Mouse (Mus musculus): ENCODE measurements around the gene Zbtb39. TPM values are rescaled to one million over a fixed set of nuclear protein-coding genes. Genes with fewer than 3 reads are reported as not detected.
A peak's percentile ranks its signal among the peaks of the same experiment; 100 is the strongest.

Gene Zbtb39
- polyA plus RNA-seq, 1 experiment from 2014 or later, result 0.70 TPM

GRCm38 (mm10) chr10:127707721-127708120 is 31.6 kb upstream of the Zbtb39 start:
- Histone ChIP-seq H3K4me2 (ENCODE audit: low read depth, low read length) (no peak overlapping the region), H3K9me3 (replicated peaks; ENCODE audit: control insufficient read depth, low read length) (no peaks in the 10 kb centered on the region), H3K4me1 (ENCODE audit: control insufficient read depth, low read depth, low read length) (peaks cover 3% of the 10 kb centered on the region), H3K36me3 (ENCODE audit: control insufficient read depth, insufficient read depth) (no peaks in the 10 kb centered on the region), H3K27me3 (ENCODE audit: control insufficient read depth, insufficient read depth, low read depth, low read length) (no peaks in the 10 kb centered on the region), H3K9ac (ENCODE audit: low read depth, low read length) (no peak overlapping the region), H3K4me3 (ENCODE audit: low read depth, low read length) (no peak overlapping the region), H3K27ac (ENCODE audit: low read length) (no peak overlapping the region)
- 64% methylated on average over 7 of the region's 7 CpGs for WGBS (ENCODE audit: insufficient replicate concordance)
- ATAC-seq (ENCODE audit: low read depth), result peak; percentile 27; the same call in 1 of the 2 replicates

GRCm38 (mm10) chr10:127708850-127709370 is 30.4 kb upstream of the Zbtb39 start:
- Histone ChIP-seq H3K4me3 (ENCODE audit: low read depth, low read length) (no peak overlapping the region), H3K36me3 (ENCODE audit: control insufficient read depth, insufficient read depth) (no peaks in the 10 kb centered on the region), H3K9me3 (replicated peaks; ENCODE audit: control insufficient read depth, low read length) (no peaks in the 10 kb centered on the region)

DNA sequence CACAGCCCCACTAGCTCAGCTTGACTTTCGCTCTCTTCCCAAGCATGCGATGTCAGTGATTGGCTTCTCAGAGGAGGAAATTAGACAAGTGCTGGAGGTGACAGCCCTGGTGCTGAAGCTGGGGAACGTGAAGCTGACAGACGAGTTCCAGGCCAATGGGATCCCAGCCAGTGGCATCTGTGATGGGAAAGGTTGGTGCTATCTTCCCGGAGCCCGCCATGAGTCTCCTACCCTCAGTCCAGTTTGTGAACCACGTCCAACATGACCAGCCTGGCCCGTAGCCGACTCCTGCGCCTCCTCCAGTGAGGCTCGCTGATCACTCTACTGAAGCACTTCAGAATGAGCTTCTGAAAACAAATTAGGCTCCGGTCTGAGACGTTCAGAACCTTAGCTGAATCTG is 29.0 kb upstream of the Zbtb39 start:
- WGBS (ENCODE audit: insufficient replicate concordance), result 77% methylated on average over 13 of the region's 13 CpGs
- no peak for ATAC-seq (ENCODE audit: low read depth)
- Histone ChIP-seq H3K4me3 (ENCODE audit: low read depth, low read length) (no peak overlapping the region), H3K9ac (ENCODE audit: low read depth, low read length) (no peak overlapping the region), H3K4me2 (ENCODE audit: low read depth, low read length) (no peak overlapping the region), H3K27ac (ENCODE audit: low read length) (no peak overlapping the region), H3K9me3 (replicated peaks; ENCODE audit: control insufficient read depth, low read length) (no peaks in the 10 kb centered on the region), H3K4me1 (ENCODE audit: control insufficient read depth, low read depth, low read length) (peaks cover 3% of the 10 kb centered on the region), H3K27me3 (ENCODE audit: control insufficient read depth, insufficient read depth, low read depth, low read length) (no peaks in the 10 kb centered on the region), H3K36me3 (ENCODE audit: control insufficient read depth, insufficient read depth) (no peaks in the 10 kb centered on the region)

More at GRCm38 (mm10) chr10:127708850-127709370, 30.4 kb upstream of the Zbtb39 start:
- Histone ChIP-seq H3K27ac (ENCODE audit: low read length) (no peak overlapping the region), H3K27me3 (ENCODE audit: control insufficient read depth, insufficient read depth, low read depth, low read length) (no peaks in the 10 kb centered on the region), H3K9ac (ENCODE audit: low read depth, low read length) (no peak overlapping the region), H3K4me2 (ENCODE audit: low read depth, low read length) (no peak overlapping the region), H3K4me1 (ENCODE audit: control insufficient read depth, low read depth, low read length) (peaks cover 3% of the 10 kb centered on the region)
- ATAC-seq (ENCODE audit: low read depth), result no peak
- WGBS (ENCODE audit: insufficient replicate concordance), result 69% methylated on average over 3 of the region's 3 CpGs

GRCm38 (mm10) chr10:127712736-127713135 is 26.6 kb upstream of the Zbtb39 start:
- WGBS (ENCODE audit: insufficient replicate concordance), result 76% methylated on average over 6 of the region's 6 CpGs
- Histone ChIP-seq H3K27ac (ENCODE audit: low read length) (no peak overlapping the region), H3K9me3 (replicated peaks; ENCODE audit: control insufficient read depth, low read length) (no peaks in the 10 kb centered on the region), H3K4me2 (ENCODE audit: low read depth, low read length) (no peak overlapping the region), H3K36me3 (ENCODE audit: control insufficient read depth, insufficient read depth) (no peaks in the 10 kb centered on the region), H3K9ac (ENCODE audit: low read depth, low read length) (no peak overlapping the region), H3K4me3 (ENCODE audit: low read depth, low read length) (no peak overlapping the region), H3K4me1 (ENCODE audit: control insufficient read depth, low read depth, low read length) (no peaks in the 10 kb centered on the region), H3K27me3 (ENCODE audit: control insufficient read depth, insufficient read depth, low read depth, low read length) (no peaks in the 10 kb centered on the region)
- ATAC-seq (ENCODE audit: low read depth), result no peak

- no peak overlapping the region for H3K4me3 ChIP-seq (ENCODE audit: low read depth, low read length)
- H3K9ac ChIP-seq (ENCODE audit: low read depth, low read length), result no peak overlapping the region
- WGBS (ENCODE audit: insufficient replicate concordance), result 25% methylated on average over 20 of the region's 20 CpGs
- no peak overlapping the region for H3K4me2 ChIP-seq (ENCODE audit: low read depth, low read length)
- peaks cover 6% of the 10 kb centered on the region for H3K4me1 ChIP-seq (ENCODE audit: control insufficient read depth, low read depth, low read length)
- H3K36me3 ChIP-seq (ENCODE audit: control insufficient read depth, insufficient read depth), result no peaks in the 10 kb centered on the region
- no peaks in the 10 kb centered on the region for H3K9me3 ChIP-seq (replicated peaks; ENCODE audit: control insufficient read depth, low read length)
- H3K27me3 ChIP-seq (ENCODE audit: control insufficient read depth, insufficient read depth, low read depth, low read length), result peaks cover 29% of the 10 kb centered on the region
- H3K27ac ChIP-seq (ENCODE audit: low read length), result no peak overlapping the region
- no peak for ATAC-seq (ENCODE audit: low read depth)
These were observed 17.5 kb upstream of the Zbtb39 start for GRCm38 (mm10) chr10:127721671-127722418.

- H3K4me3 ChIP-seq (ENCODE audit: low read depth, low read length), result peak within 1 kb of the TSS; percentile 27; the same call in 1 of the 2 replicates
- 64% methylated on average over 3 of the region's 3 CpGs for WGBS (ENCODE audit: insufficient replicate concordance)
- H3K36me3 ChIP-seq (ENCODE audit: control insufficient read depth, insufficient read depth), result no peaks in the 10 kb centered on the region
- H3K27me3 ChIP-seq (ENCODE audit: control insufficient read depth, insufficient read depth, low read depth, low read length), result peaks cover 29% of the 10 kb centered on the region
- peaks cover 22% of the 10 kb centered on the region for H3K4me1 ChIP-seq (ENCODE audit: control insufficient read depth, low read depth, low read length)
- H3K9ac ChIP-seq (ENCODE audit: low read depth, low read length), result no peak within 1 kb of the TSS
- H3K9me3 ChIP-seq (replicated peaks; ENCODE audit: control insufficient read depth, low read length), result no peaks in the 10 kb centered on the region
- H3K4me2 ChIP-seq (ENCODE audit: low read depth, low read length), result peak within 1 kb of the TSS; percentile 30; the same call in 1 of the 2 replicates
- ATAC-seq (ENCODE audit: low read depth), result no peak
- no peak within 1 kb of the TSS for H3K27ac ChIP-seq (ENCODE audit: low read length)
These were observed 15.2 kb upstream of the Zbtb39 start, which contains the start of gene Tac2 for GRCm38 (mm10) chr10:127724178-127724577. TSS of gene Tac2 (plus strand) at chr10:127724478.

DNA sequence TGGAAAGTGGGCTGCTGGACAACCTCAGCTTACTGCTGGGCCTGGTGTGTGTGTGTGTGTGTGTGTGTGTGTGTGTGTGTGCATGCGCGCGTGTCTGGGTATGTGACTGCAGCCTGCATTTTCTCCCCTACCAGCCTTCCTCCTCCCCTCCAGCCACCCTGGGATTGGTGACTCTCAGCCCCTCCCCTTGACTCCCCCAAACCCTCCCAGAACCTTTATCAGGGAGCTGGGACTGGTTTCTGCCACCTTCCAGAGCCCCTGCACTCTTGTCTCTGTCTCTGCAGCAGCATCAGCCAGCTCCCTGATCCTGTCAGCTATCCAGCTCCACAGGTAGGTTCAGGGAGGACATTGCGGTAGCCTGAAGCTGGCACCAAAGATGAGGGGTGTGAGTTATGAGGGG is 14.2 kb upstream of the Zbtb39 start:
- Histone ChIP-seq H3K27me3 (ENCODE audit: control insufficient read depth, insufficient read depth, low read depth, low read length) (peaks cover 26% of the 10 kb centered on the region), H3K4me3 (ENCODE audit: low read depth, low read length) (peak overlapping the region; percentile 27; the same call in 1 of the 2 replicates), H3K9me3 (replicated peaks; ENCODE audit: control insufficient read depth, low read length) (no peaks in the 10 kb centered on the region), H3K9ac (ENCODE audit: low read depth, low read length) (no peak overlapping the region), H3K4me2 (ENCODE audit: low read depth, low read length) (peak overlapping the region; percentile 30; the same call in 1 of the 2 replicates), H3K36me3 (ENCODE audit: control insufficient read depth, insufficient read depth) (no peaks in the 10 kb centered on the region), H3K4me1 (ENCODE audit: control insufficient read depth, low read depth, low read length) (peaks cover 32% of the 10 kb centered on the region), H3K27ac (ENCODE audit: low read length) (no peak overlapping the region)
- peak; percentile 54 for ATAC-seq (ENCODE audit: low read depth)
- 58% methylated on average over 4 of the region's 4 CpGs for WGBS (ENCODE audit: insufficient replicate concordance)

GRCm38 (mm10) chr10:127728437-127728836 is 10.9 kb upstream of the Zbtb39 start:
- Histone ChIP-seq H3K4me3 (ENCODE audit: low read depth, low read length) (no peak overlapping the region), H3K27ac (ENCODE audit: low read length) (no peak overlapping the region), H3K36me3 (ENCODE audit: control insufficient read depth, insufficient read depth) (no peaks in the 10 kb centered on the region), H3K9me3 (replicated peaks; ENCODE audit: control insufficient read depth, low read length) (no peaks in the 10 kb centered on the region), H3K27me3 (ENCODE audit: control insufficient read depth, insufficient read depth, low read depth, low read length) (no peaks in the 10 kb centered on the region), H3K4me2 (ENCODE audit: low read depth, low read length) (no peak overlapping the region), H3K9ac (ENCODE audit: low read depth, low read length) (no peak overlapping the region), H3K4me1 (ENCODE audit: control insufficient read depth, low read depth, low read length) (peaks cover 52% of the 10 kb centered on the region)
- ATAC-seq (ENCODE audit: low read depth), result no peak
- WGBS (ENCODE audit: insufficient replicate concordance), result 72% methylated on average over 8 of the region's 8 CpGs

GRCm38 (mm10) chr10:127730285-127730932 is 8.9 kb upstream of the Zbtb39 start:
- peak; percentile 88 for ATAC-seq (ENCODE audit: low read depth)
- H3K4me2 ChIP-seq (ENCODE audit: low read depth, low read length), result peak overlapping the region; percentile 47
- no peaks in the 10 kb centered on the region for H3K36me3 ChIP-seq (ENCODE audit: control insufficient read depth, insufficient read depth)
- H3K4me3 ChIP-seq (ENCODE audit: low read depth, low read length), result no peak overlapping the region
- 29% methylated on average over 11 of the region's 11 CpGs for WGBS (ENCODE audit: insufficient replicate concordance)
- peak overlapping the region; percentile 35 for H3K9ac ChIP-seq (ENCODE audit: low read depth, low read length)
- peak overlapping the region; percentile 84 for H3K27ac ChIP-seq (ENCODE audit: low read length)
- H3K27me3 ChIP-seq (ENCODE audit: control insufficient read depth, insufficient read depth, low read depth, low read length), result no peaks in the 10 kb centered on the region
- H3K4me1 ChIP-seq (ENCODE audit: control insufficient read depth, low read depth, low read length), result peaks cover 59% of the 10 kb centered on the region
- H3K9me3 ChIP-seq (replicated peaks; ENCODE audit: control insufficient read depth, low read length), result no peaks in the 10 kb centered on the region; the same call in 1 of the 2 replicates
